Mouse (Mus musculus): ENCODE measurements around the gene Gm29094.
"Not testable (repeated sequence)": the region's sequence is repeated elsewhere in the genome, so short reads cannot be mapped to it uniquely, and the experiment has no call there.

GRCm38 (mm10) chr9:89178833-89179232 is 20.3 kb upstream of the Gm29094 start:
- not testable (repeated sequence) for TF ChIP-seq CTCF (IDR thresholded peaks at IDR 0.05; ENCODE audit: extremely low read depth, insufficient read length, insufficient replicate concordance, low read depth, low read length); POLR2A (IDR thresholded peaks at IDR 0.05; ENCODE audit: low read depth, low read length)

All from small intestine, adult 2 months (tissue).